Mouse (Mus musculus) embryonic facial prominence, embryonic 15.5 days (tissue): ENCODE measurements around the gene Slc12a3. TPM values are rescaled to one million over a fixed set of nuclear protein-coding genes. Genes with fewer than 3 reads are reported as not detected.

Experiments used
- ATAC-seq: fragments of 200-750 bp; cut with Nextera tagmentation; 2 replicates; pipeline ENCODE4 v1.8.0; 2017; ENCODE audit warnings: low read depth, moderate TSS enrichment; ENCODE audit not compliant: insufficient number of reproducible peaks, low FRiP score, low TSS enrichment
- H3K27ac ChIP-seq: fragments of 300-500 bp; sonication (generic); replicated peaks from 2 replicates; pipeline ENCODE4 v1.5.1; 2015; ENCODE audit warnings: mild to moderate bottlenecking, inconsistent platforms
- H3K27me3 ChIP-seq: fragments of 300-500 bp; sonication (generic); 2 replicates; pipeline ENCODE4 v1.6.1; 2015; ENCODE audit warnings: inconsistent platforms
- H3K36me3 ChIP-seq: fragments of 300-500 bp; sonication (generic); 2 replicates; pipeline ENCODE4 v1.6.1; 2015; ENCODE audit warnings: mild to moderate bottlenecking, inconsistent platforms
- H3K4me1 ChIP-seq: fragments of 300-500 bp; sonication (generic); 2 replicates; pipeline ENCODE4 v1.6.1; 2015; ENCODE audit warnings: inconsistent platforms
- H3K4me2 ChIP-seq: fragments of 300-500 bp; sonication (generic); replicated peaks from 2 replicates; pipeline ENCODE4 v1.6.1; 2015; ENCODE audit warnings: mild to moderate bottlenecking, inconsistent platforms
- H3K4me3 ChIP-seq: fragments of 300-500 bp; sonication (generic); replicated peaks from 2 replicates; pipeline ENCODE4 v1.5.1; 2015; ENCODE audit warnings: mild to moderate bottlenecking, inconsistent platforms
- H3K9ac ChIP-seq: fragments of 300-500 bp; sonication (generic); 2 replicates; pipeline ENCODE4 v1.6.1; 2015; ENCODE audit warnings: inconsistent platforms
- H3K9me3 ChIP-seq: fragments of 300-500 bp; sonication (generic); replicated peaks from 2 replicates; pipeline ENCODE4 v1.6.1; 2016; ENCODE audit warnings: inconsistent platforms
- WGBS: fragments of 180-500 bp; shearing (Covaris S2); methylation state at CpG from one replicate; pipeline ENCODE4 v1.1.7; 2015; 5-methylcytosine and 5-hydroxymethylcytosine counted together
- polyA plus RNA-seq: library from polyadenylated mRNA; unstranded; fragments of >200 nt; fragmentation: Nextera tagmentation; extraction: Ambion mirVana; gene quantifications from 2 replicates; pipeline ENCODE4 v1.2.1, GENCODE M21; 2015

Slc12a3 gene
- polyA plus RNA-seq, 1 experiment from 2014 or later: 0.23 TPM

DNA sequence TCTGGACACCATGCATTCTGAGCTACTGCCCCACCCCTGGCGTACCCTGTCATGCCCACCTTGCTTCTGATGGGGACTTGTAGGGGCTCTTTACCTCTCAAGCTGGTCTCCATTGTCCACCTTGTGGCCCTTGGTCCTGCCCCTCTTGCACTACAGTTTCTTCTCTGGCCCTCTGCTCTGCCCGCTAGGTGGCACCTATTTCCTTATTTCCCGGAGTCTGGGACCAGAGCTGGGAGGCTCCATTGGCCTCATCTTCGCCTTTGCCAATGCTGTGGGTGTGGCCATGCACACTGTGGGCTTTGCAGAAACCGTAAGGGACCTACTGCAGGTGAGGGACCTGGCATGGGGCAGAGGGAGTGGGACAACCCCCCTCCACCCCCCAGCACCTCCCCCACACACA, 4.3 kb downstream of the Slc12a3 start:
- H3K4me1 ChIP-seq: no peaks in the 10 kb centered on the region
- no peak overlapping the region for H3K9ac ChIP-seq
- H3K4me3 ChIP-seq: no peak overlapping the region
- no peak overlapping the region for H3K4me2 ChIP-seq
- no peaks in the 10 kb centered on the region for H3K36me3 ChIP-seq
- ATAC-seq: no peak
- WGBS: 51% methylated on average over 5 of the region's 5 CpGs
- H3K9me3 ChIP-seq: no peaks in the 10 kb centered on the region
- H3K27me3 ChIP-seq: no peaks in the 10 kb centered on the region
- H3K27ac ChIP-seq: no peak overlapping the region

GRCm38 (mm10) chr8:94337559-94337958, 8.6 kb downstream of the Slc12a3 start:
- Histone ChIP-seq H3K9me3 (no peaks in the 10 kb centered on the region), H3K27me3 (no peaks in the 10 kb centered on the region), H3K9ac (no peak overlapping the region), H3K27ac (no peak overlapping the region), H3K36me3 (no peaks in the 10 kb centered on the region), H3K4me2 (no peak overlapping the region), H3K4me1 (no peaks in the 10 kb centered on the region), H3K4me3 (no peak overlapping the region)
- ATAC-seq: no peak
- WGBS: 74% methylated on average over 8 of the region's 8 CpGs

DNA sequence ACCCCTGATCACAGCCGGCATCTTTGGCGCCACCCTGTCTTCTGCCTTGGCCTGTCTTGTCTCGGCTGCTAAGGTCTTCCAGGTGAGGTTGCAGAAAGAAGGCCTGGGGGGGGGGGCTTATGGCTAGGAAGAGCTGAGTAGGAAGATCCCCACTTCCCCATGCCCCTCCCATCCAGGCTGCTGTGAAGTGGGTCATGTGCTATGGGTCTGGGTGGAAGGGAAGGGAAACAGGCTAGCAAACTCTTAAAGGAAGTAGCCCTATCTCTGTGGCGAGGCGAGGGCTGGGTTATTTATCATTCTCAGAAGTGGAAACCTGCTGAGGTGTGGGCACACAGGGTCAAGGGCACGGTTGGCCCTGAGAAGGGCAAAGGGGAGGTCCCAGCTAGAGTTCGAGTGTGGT, 11.8 kb downstream of the Slc12a3 start:
- Histone ChIP-seq H3K9me3 (no peaks in the 10 kb centered on the region), H3K4me2 (no peak overlapping the region), H3K9ac (no peak overlapping the region), H3K4me3 (no peak overlapping the region), H3K27me3 (no peaks in the 10 kb centered on the region), H3K27ac (no peak overlapping the region), H3K4me1 (no peaks in the 10 kb centered on the region), H3K36me3 (no peaks in the 10 kb centered on the region)
- no peak for ATAC-seq
- WGBS: 79% methylated on average over 7 of the region's 7 CpGs

GRCm38 (mm10) chr8:94342691-94343090, 13.7 kb downstream of the Slc12a3 start:
- no peaks in the 10 kb centered on the region for H3K4me1 ChIP-seq
- H3K9me3 ChIP-seq: no peaks in the 10 kb centered on the region
- H3K4me3 ChIP-seq: no peak overlapping the region
- H3K9ac ChIP-seq: no peak overlapping the region
- no peaks in the 10 kb centered on the region for H3K27me3 ChIP-seq
- H3K27ac ChIP-seq: no peak overlapping the region
- WGBS: 88% methylated on average over 10 of the region's 10 CpGs
- no peak overlapping the region for H3K4me2 ChIP-seq
- no peaks in the 10 kb centered on the region for H3K36me3 ChIP-seq
- ATAC-seq: no peak

DNA sequence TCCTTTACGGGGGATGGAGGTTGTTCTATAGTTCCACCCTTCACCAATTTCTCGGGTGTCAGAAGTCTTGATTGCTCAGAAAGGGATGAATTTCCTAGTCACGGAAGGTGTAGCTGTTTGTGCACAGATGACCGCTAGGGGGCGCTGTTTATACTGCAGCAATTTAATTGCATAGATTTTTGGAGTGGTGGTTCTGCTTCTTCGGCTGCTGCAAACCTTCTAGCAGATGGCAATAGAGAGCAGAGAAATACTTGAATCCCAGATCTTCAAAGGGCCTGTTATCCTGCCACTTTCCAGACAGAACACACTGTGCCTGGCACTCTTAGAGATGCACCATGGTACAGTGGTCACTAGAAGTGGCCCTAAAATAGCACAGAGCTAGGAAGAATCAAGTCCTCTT, 14.3 kb downstream of the Slc12a3 start:
- Histone ChIP-seq H3K4me1 (no peaks in the 10 kb centered on the region), H3K4me3 (no peak overlapping the region), H3K9ac (no peak overlapping the region), H3K36me3 (no peaks in the 10 kb centered on the region), H3K27ac (no peak overlapping the region), H3K27me3 (no peaks in the 10 kb centered on the region), H3K9me3 (no peaks in the 10 kb centered on the region), H3K4me2 (no peak overlapping the region)
- no peak for ATAC-seq
- 9% methylated on average over 6 of the region's 6 CpGs for WGBS

DNA sequence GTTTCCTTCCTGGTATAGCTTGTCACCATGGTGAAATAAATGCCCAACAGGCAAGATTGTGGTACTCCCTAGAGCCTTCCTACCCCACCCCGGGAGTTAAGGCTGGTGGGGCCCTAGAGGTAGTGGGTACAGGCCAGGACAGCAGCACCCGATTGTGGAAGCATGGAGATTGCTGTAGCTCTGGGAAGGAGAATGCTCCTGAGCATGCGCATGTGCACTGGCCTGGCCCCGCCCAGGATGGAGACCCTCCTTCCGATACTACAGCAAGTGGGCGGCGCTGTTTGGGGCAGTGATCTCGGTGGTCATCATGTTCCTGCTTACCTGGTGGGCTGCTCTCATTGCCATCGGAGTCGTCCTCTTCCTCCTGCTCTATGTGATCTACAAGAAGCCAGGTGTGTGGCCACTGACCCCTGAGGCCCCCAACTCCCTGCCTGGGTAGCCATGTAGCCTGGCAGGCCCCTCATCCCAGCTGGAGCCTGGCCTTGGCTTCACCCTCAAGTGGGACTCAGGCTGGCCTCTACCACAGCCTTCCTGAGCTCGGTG, 14.8 kb downstream of the Slc12a3 start:
- Histone ChIP-seq H3K9ac (no peak overlapping the region), H3K9me3 (no peaks in the 10 kb centered on the region), H3K4me1 (no peaks in the 10 kb centered on the region), H3K4me3 (no peak overlapping the region), H3K36me3 (no peaks in the 10 kb centered on the region), H3K4me2 (no peak overlapping the region), H3K27ac (no peak overlapping the region), H3K27me3 (no peaks in the 10 kb centered on the region)
- no peak for ATAC-seq
- WGBS: 81% methylated on average over 11 of the region's 11 CpGs

DNA sequence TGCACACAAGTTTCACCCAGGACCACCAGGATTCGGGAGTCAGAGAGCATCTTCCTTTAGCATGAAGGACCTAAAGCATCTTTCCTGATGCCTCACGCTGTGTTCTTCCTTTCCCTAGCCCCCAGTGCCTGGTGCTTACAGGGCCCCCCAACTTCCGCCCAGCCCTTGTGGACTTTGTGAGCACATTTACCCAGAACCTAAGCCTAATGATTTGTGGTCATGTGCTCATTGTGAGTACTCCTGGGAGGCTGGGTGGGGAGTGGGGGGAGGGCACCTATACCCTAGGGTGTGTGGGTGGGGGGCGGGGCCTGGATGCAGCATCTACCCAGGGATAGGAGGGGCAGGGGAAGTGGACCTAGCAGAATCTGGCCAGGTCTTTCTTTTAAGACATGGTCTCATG, 16.7 kb downstream of the Slc12a3 start:
- 90% methylated on average over 4 of the region's 4 CpGs for WGBS
- Histone ChIP-seq H3K4me2 (no peak overlapping the region), H3K27me3 (no peaks in the 10 kb centered on the region), H3K4me1 (no peaks in the 10 kb centered on the region), H3K36me3 (no peaks in the 10 kb centered on the region), H3K9me3 (no peaks in the 10 kb centered on the region), H3K9ac (no peak overlapping the region), H3K4me3 (no peak overlapping the region), H3K27ac (no peak overlapping the region)
- no peak for ATAC-seq

DNA sequence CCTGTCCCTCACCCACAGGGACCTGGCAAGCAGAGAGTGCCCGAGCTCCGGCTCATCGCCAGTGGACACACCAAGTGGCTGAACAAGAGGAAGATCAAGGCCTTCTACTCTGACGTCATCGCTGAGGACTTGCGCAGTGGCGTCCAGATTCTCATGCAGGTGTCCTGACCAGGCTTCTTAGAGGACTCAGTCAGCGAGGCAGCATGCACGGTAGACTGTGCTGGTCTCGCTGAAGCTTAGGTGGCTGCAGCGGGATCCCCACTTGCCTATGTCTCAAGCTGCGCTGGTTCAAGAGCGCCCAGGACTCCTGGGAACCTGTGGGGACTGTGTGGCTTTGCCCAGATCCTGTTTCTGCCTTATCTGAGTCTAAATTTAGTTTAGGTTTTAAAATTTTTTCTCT, 17.3 kb downstream of the Slc12a3 start:
- H3K9ac ChIP-seq: no peak overlapping the region
- no peak overlapping the region for H3K4me3 ChIP-seq
- 93% methylated on average over 13 of the region's 13 CpGs for WGBS
- no peak for ATAC-seq
- no peaks in the 10 kb centered on the region for H3K9me3 ChIP-seq
- no peaks in the 10 kb centered on the region for H3K4me1 ChIP-seq
- H3K36me3 ChIP-seq: no peaks in the 10 kb centered on the region
- H3K27ac ChIP-seq: no peak overlapping the region
- no peak overlapping the region for H3K4me2 ChIP-seq
- no peaks in the 10 kb centered on the region for H3K27me3 ChIP-seq

DNA sequence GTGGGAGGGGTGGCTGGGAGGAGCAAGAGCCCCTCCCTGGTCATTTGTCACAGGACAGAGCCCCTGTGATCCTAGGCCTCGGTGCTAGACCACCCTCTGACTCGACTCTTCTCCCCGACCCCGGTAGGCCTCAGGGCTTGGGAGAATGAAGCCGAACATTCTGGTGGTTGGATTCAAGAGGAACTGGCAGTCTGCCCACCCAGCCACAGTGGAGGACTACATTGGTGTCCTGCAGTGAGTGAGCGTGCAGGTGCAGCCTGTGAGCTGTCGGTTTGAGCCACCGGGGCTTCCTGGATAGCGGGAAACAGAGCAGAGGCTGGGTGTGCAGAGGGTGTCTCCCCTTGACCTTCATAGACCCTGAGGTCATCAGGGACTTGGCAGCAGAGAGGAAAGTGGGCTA, 19.4 kb downstream of the Slc12a3 start:
- 60% methylated on average over 9 of the region's 9 CpGs for WGBS
- Histone ChIP-seq H3K9ac (no peak overlapping the region), H3K36me3 (no peaks in the 10 kb centered on the region), H3K4me1 (no peaks in the 10 kb centered on the region), H3K27ac (no peak overlapping the region), H3K9me3 (no peaks in the 10 kb centered on the region), H3K4me3 (no peak overlapping the region), H3K4me2 (no peak overlapping the region), H3K27me3 (no peaks in the 10 kb centered on the region)
- no peak for ATAC-seq

DNA sequence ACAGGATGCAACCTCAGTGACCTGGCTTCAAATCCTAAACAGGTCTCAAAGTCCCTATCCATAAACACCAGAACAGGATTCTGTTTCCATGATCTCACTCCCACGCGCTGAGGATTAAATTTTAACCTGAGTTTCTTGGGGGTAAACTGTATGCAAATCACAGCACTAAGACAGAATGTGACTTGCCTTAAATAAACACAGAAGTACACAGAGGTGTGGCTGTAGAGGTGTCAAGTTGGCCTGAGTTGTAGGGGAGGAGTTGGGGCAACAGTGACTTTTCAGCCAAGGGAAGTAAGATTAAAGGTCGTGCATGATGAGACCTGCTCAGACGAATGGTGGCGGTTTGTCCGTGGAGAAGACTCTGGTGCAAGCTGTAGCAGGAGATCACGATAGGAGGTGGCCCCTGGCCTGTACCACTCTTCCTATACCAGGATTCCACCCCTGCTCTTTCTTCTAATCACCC, 25.1 kb downstream of the Slc12a3 start:
- Histone ChIP-seq H3K4me3 (no peak overlapping the region), H3K27me3 (no peaks in the 10 kb centered on the region), H3K27ac (peak overlapping the region; percentile 25; the same call in 1 of the 2 replicates), H3K4me1 (0 out of 2 replicates have a peak, but pooled peaks cover 9% of the 10 kb centered on the region), H3K36me3 (no peaks in the 10 kb centered on the region), H3K9ac (no peak overlapping the region), H3K9me3 (no peaks in the 10 kb centered on the region), H3K4me2 (no peak overlapping the region)
- no peak for ATAC-seq
- WGBS: 75% methylated on average over 7 of the region's 7 CpGs

- H3K36me3 ChIP-seq: no peaks in the 10 kb centered on the region
- H3K27me3 ChIP-seq: no peaks in the 10 kb centered on the region
- ATAC-seq: no peak
- 76% methylated on average over 4 of the region's 4 CpGs for WGBS
- H3K4me1 ChIP-seq: 0 out of 2 replicates have a peak, but pooled peaks cover 9% of the 10 kb centered on the region
- no peak overlapping the region for H3K4me2 ChIP-seq
- no peak overlapping the region for H3K4me3 ChIP-seq
- H3K27ac ChIP-seq: peak overlapping the region; percentile 25; the same call in 1 of the 2 replicates
- no peak overlapping the region for H3K9ac ChIP-seq
- H3K9me3 ChIP-seq: no peaks in the 10 kb centered on the region
These were observed 25.6 kb downstream of the Slc12a3 start for GRCm38 (mm10) chr8:94354571-94354970.

DNA sequence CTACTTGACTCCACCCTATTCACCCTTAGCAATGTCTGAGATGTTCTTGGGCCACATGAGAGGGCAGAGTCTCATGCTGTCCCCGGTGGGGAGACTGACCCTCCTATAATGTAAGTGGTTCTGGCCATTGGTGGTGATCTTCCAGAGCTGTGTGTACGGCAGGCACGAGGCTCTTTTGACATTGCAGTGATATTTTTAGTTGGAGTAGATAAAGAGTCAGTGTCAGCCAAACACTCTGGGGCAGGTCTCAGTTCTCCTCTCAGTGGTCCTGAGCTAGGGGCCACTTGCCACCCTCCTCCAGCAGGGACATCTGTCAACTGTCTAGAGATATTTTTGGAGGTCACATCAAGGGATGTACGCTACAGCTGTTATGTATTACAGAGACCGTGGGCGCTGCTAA, 28.2 kb downstream of the Slc12a3 start:
- Histone ChIP-seq H3K27me3 (no peaks in the 10 kb centered on the region), H3K4me1 (0 out of 2 replicates have a peak, but pooled peaks cover 9% of the 10 kb centered on the region), H3K4me2 (no peak overlapping the region), H3K36me3 (no peaks in the 10 kb centered on the region), H3K9me3 (no peaks in the 10 kb centered on the region), H3K9ac (no peak overlapping the region), H3K4me3 (no peak overlapping the region), H3K27ac (no peak overlapping the region)
- WGBS: 65% methylated on average over 6 of the region's 6 CpGs
- ATAC-seq: peak; percentile 21; the same call in 1 of the 2 replicates
